Mouse (Mus musculus): Measurements from ENCODE around the gene Cln5.

Cln5 gene

DNA sequence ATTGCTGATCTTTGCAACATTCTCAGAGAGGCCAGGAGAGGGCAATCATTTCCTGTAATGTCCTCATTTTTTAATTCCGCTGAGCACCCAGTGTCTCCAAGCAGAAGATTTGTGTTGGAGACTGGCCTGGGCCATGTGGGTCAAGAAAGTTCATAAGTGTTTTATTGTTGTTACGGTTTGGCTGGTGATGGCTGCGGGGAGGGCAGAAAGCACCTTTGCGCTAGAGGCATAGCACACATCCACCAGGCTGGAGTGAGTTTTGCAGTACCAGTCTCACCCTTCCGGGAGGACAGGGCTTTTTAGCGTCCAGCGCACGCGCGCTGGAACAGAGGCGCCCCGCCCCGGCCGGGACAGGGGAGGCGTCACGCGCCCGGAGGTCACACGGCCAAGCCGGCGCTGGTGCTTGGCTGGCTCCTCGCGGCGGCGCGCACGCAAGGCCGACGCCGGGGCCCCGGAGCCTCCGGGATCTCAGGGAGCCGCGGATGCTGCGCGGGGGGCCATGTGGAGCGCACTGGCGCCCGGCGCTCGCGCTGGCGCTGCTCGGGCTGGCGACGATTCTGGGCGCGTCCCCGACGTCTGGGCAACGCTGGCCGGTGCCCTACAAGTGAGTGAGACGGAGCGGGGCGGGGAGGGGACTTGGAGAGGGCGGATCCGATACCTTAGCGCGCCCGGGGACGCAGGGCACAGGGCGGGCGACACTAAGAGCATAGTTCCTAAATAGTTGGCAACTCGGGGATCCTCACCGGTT is at the start of gene Cln5:
TSS of gene Cln5 (plus strand) at position 353 of the 748 bp plus-strand sequence.
- DNase-seq (ENCODE audit: extremely low read depth, low read depth) = peak; percentile 76

DNA sequence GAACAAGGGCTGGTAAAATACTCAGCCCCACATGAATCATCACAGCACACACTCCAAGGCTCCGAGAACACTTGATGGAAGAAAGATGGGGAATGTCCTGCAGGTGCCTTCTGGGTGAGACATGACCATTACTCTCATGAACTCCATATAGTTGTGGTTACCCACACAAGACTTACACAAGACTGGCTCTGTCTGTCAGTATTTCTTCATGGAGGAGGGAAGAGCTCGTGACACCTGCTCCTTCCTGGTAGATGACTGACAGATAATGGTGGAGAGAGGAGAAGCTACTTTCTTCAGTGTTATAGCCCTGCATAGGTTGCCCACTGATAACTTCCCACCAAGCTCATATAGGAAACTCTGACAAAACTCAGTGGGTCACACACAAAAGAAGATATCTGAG is 40.8 kb upstream of the Cln5 start:
- no peak for DNase-seq (ENCODE audit: extremely low read depth, low read depth)

DNA sequence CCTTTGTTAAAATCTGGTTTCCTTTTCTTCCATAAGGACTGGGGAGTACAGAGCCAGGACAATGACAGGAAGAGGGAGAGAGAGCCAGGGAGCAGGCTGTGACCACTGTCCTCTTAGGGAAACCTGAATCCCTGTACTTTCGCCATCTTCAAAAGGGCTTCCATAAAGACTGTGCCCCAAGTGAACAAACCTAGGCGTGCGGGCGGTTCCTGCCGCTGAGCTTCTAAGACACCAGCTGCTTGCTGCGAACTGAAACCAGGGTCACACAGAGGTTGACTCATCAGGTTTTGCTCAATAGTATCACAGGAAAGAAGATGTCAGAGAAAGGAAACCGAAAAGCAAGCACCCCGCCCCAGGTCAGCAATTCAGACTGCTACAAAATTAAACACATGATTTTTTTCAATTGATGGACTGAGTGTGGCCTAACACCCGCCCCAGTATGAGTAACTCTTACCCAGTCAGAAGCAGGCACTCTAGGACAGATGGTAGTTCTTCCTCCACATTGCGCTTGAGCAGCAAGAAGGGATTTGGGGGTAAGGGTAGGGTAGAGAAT is 36.7 kb upstream of the Cln5 start:
- no peak for DNase-seq (ENCODE audit: extremely low read depth, low read depth)

DNA sequence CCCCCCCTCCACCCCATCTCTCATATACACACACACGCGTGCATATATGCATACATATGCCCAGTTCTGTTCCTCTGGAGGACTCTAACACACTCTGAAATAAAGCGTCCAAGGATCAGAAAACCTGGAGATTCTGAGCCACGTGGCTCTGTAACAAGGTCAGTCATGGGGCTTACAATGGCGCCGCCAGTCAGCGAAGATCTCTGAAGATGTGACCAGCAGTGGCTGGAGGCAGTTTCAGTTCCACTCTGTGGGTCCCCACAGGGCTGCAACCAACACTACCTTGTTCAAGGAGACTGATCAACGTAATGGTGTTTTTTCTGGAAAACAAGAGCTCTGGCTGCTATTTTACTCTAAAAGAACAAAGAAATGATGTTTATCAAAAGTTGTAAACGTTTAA is 35.9 kb upstream of the Cln5 start:
- DNase-seq (ENCODE audit: extremely low read depth, low read depth) = no peak

DNA sequence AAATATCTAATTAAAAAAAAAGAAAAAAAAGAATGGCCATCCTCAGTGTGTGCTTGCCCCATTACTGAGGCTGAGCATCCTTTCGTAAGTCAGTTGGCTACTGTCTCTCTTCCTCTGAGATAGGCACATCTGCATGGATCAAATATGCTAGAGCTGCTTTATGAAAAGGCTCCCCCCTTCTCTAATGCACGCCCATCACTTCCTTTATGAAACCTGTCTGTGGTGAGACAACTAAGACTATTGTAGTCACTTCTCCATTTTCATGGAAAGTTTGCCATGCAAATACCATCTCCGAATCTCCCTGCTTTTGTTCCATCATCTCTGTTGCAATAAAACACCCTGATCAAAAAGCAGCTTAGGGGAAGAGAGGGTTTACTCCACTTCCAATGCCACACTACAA is 33.0 kb upstream of the Cln5 start:
- DNase-seq (ENCODE audit: extremely low read depth, low read depth) = no peak

DNA sequence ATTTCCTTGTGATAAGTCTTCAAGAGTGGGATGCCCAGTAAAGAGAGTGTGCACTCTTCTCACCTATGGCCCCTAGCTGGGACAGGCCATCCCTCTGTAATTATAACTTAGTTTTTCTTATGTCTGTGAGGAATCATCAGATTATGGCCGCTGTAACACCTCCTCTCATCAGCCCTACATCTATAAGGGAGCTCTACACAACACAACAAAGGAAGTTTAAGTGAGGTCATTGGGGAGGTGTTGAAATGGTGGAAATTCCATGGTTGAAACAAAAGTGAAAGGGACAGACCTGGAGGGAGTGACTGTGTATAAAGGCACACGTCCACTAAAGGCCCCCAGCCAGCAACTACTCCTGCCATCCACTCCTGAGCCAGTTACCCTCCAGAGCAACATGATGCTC is 23.3 kb upstream of the Cln5 start, which contains the start of gene Acod1:
TSS of gene Acod1 (plus strand) at position 301 of the 400 bp plus-strand sequence.
- DNase-seq (ENCODE audit: extremely low read depth, low read depth) = no peak

DNA sequence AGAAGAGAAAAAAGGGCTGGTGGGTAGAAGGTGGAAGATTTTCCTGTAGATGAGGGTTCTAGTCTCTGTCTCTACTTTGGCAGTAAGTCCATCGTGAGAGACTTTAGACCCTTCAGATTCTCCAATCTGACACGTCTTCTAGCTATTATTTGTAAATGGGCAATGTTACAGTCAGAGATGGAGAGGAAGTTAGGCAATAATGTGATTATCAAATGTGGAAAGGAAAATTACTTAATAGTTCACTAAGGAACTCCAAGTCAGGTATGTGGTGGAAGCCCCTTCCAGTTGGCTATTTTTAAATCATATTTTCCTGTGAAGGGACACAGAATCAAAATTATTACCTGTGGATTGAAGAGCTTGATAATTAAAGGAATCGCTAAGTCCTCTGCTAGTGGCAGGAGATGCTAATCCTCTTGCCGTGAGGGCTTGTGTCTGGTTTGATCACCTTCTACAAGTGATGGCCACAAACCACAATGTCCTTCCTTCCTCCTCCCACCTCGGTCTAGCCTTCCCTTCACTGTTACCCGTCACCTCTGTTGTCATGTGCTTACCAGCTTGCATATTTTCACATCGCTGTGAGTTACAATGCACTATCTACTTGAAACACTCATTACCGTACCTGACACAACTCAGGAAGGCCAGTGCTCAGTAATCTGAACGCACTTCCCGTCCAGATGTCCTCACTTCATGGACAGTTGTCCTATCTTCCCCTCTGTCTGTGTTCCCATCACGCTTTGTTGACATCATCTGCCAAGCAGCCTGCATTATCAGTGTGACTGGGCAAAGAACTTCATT is 21.5 kb upstream of the Cln5 start:
- DNase-seq (ENCODE audit: extremely low read depth, low read depth) = peak; percentile 72

DNA sequence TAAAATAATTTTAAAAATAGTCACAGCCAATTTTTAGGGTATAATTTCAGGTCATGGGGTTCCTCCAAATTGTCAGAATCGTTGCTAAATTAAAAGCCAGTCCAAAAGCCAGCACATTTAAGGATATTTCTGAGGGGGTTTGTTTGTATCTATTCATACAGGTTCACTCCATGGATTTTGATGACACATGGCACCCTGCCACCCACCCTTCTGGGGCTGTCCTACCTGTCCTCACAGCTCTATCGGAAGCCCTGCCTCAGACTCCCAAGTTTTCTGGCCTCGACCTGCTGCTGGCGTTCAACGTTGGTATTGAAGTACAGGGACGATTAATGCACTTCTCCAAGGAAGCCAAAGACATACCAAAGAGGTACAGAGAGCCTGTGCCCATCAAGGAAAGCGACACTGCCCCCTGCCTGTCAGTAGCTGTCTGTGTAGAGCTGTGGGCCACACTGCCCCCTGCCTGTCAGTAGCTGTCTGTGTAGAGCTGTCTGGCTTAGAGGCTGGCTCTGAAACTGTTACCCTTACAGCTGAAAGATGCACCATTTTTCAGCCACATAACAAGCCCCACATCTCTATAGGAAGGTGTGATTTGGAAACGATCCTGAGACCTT is 18.8 kb upstream of the Cln5 start:
- DNase-seq (ENCODE audit: extremely low read depth, low read depth) = peak; percentile 63

DNA sequence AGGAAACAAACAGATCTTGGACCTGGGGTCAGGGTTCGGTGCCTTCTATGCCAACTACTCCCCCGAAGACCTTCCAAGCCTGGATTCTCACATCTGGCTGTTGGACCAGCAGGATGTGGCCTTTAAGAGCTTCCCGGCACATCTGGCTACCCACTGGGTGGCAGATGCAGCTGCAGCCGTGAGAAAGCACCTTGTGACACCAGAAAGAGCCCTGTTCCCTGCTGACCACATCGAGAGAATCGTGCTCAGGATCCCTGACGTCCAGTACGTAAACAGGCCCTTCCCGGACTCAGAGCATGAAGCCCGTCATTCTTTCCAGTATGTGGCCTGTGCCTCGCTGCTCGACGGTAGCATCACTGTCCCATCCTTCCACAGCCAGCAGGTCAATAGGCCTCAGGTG is 15.3 kb upstream of the Cln5 start:
- no peak for DNase-seq (ENCODE audit: extremely low read depth, low read depth)

DNA sequence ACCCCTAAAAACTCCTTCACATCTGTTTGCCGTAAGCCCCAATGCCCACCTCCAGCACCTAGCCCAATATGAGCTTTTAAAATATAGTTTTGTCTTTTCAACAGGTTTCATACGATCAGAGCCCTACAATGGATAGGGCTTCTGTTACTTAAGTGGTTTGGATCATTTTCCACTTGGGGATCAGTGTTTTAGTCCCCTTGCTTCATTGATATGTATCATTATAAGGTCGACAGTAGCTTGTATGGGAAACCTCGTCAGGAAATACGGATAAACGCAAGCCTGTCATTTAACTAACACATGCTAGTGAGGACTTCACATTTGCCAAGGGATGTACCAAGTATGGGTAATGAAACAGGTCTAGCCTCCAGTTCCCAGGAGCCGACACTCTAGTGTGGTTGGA is 13.4 kb upstream of the Cln5 start:
- DNase-seq (ENCODE audit: extremely low read depth, low read depth) = no peak

DNA sequence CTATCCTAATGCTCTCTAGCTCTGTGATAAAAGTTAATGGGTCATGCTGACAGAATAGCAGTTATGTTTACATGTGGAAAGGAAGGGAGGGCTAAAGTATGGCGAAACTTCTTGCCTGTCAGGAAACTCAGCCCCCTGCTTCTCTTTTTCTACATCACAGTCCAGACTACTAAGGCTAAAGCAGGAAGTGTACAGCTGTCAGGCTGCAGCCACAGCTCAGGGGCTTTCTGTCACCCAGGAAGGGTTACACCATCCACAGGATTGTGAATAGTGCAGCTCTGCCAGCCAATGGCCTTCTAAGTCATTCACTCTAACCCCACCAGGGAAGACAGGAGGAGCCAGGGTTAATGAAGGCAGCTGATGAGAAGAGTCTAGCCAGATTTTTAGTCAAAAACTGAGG is 11.0 kb upstream of the Cln5 start:
- no peak for DNase-seq (ENCODE audit: extremely low read depth, low read depth)

DNA sequence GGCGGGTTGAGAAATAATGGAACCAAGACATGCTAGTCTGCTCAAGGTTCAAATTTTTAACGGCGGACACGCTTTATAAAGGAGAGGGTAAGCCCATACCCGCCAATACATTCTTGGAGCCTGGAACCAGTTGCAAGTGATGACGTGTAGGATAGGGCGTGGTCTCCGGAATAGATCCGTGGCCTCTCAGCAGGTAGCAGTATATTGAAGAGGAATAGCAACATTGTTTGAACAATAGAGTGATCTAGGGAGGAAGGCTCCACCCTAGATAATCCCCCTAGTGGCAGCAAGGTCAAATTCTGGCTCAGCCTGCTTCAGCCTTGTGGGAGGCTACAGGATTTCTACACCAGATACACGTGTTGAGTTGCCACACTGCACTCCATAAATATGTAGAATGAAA is 10.5 kb upstream of the Cln5 start:
- no peak for DNase-seq (ENCODE audit: extremely low read depth, low read depth)

DNA sequence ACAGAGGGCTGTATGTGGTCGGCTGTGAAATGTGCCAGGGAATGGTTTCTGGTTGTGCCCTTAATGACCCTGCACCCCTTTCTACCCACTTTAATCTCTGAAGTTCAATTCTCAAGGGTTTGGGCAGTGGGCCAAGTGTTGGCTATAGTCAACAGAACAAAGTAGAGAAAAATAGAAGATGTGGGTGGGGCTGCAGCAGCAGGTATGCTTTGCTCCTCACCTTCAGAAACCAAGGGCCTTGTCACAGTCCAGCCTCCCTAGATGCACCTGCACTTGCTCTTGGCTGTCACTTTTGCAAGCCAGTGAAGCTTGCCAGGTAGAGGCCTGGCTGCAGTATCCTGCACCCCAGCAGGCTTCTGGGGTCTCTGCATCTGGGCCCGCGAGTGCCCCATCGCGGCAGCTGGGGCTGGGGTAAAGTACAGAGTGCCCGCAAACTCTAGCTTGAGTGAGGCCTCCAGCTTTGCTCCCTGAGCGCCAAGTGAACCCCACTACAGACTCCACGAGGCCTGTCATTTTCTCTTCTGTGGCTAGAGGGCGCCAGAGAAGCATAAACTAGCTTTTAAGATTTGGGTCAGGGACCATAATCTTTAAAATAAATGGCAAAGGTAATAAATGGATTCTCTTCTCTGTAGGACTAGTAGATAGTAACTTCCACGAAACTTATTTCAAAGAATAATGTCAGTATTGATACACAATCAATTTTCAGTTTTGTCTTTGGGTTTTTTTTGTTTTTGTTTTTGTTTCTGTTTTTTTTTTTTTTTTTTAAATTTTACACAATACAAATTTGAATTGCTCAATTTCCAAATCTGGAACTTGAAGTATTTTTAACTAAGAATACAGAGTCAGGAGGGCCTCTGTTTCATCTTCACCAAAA is 4.5 kb upstream of the Cln5 start:
- no peak for DNase-seq (ENCODE audit: extremely low read depth, low read depth)

DNA sequence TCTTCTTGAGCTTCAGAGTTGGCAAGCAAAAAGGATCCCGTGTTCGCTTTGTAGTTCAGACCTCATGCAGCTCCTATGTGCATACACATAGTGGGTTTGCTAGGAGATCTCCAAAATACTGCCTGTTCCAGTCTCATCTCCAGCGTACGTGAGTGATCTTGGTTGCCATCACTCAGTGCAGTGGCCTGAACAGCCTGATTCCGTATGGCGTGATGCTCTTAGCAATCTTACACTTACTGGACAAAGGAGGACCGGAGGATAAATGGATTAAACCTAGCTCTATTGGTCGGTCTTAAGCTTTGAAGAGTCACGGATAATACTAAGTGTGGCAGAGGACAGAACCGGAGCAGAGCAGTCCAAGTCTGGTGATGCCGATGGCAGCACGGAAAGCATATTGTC is 552 bp upstream of the Cln5 start:
- peak; percentile 47 for DNase-seq (ENCODE audit: extremely low read depth, low read depth)

DNA sequence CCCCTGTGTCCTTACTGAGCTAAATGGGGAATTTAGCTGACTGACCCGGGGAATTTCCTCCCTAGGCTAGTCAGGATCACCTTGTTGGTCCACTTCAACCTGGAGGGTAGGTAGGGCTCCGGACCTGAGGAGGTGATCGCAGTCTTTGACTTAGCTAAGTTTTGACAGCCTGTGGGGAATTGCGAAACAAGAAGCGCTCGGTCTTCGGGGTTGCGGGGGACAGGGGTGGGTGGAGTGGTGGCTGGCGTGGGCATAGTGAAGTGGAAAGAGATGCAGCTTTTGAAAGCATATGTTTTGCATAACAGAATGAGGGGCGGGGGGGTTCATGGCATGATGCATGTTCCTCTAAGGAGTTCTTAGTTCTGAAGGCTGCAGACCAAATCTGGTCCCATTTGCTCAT is 774 bp downstream of the Cln5 start:
- no peak for DNase-seq (ENCODE audit: extremely low read depth, low read depth)

DNA sequence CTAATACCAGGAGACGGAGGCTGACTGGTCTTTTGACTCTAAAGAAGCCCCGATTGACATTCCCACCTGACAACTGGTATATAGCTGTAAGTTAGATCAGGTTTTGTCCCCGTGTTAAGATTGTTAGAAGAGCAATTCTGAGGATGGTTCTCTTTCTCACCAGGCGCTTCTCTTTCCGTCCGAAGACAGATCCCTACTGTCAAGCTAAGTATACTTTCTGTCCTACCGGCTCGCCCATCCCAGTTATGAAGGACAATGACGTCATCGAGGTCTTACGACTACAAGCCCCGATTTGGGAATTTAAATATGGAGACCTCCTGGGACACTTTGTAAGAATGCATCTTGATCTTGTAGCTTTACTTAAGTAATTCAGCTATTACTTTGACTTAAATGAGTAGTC is 1.5 kb downstream of the Cln5 start:
- no peak for DNase-seq (ENCODE audit: extremely low read depth, low read depth)

DNA sequence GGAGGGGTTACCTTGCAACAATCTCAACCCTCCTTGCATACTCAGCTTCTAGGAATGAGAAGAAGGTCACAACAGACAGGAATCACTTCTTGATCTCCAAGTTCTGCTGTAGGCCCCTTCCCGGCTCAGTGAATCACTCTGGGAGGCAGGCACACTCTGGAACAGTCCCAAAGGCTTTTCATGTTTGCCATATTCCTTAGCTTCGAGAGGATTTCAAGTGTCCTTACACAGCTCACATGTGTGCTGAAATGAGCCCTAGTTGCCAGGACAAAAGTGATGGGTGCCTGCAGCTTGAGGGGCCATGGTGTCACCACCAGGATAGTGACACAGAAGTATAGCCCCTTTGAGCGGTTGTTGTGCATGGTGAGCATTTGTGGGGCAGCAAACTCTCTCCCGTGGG is 2.7 kb downstream of the Cln5 start:
- DNase-seq (ENCODE audit: extremely low read depth, low read depth) = no peak

DNA sequence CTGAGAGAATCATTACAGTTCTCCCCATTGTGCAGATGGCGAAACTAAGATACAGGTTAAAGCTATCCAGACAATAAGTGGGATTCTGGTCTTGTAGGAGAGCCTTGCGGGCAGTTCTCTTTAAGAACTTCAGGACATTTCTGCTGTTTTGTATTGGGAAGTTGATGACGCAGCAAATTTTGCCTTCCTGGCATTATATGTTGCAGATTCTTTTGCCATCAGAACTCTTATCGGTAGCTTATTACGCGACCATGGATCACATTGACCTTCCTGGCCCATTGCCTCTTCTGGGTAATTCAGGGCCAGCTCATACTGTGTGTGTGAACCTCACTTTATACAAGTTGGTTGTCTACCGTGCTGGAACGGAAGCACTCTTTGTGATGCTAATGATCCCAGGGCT is 3.8 kb downstream of the Cln5 start:
- no peak for DNase-seq (ENCODE audit: extremely low read depth, low read depth)

DNA sequence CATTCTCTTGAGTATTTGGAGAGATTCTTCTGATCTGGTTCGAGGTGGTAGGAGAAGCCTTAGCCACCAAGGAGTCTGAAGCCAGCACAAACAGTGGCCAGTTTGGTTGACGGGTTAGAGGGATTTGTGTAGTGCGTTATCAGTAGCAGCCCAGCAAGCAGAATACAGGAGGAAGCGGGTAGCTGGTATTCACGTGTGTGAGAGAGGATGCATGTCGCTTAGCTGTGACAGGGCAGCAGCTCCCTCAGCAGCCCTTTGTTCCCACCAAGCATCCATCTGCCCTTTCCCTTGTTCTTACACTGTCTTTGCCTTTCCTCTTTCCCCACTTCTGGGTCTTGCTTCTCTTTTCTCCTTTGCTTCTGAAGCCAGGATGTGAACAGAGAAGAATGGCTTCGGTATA is 5.2 kb downstream of the Cln5 start:
- no peak for DNase-seq (ENCODE audit: extremely low read depth, low read depth)

DNA sequence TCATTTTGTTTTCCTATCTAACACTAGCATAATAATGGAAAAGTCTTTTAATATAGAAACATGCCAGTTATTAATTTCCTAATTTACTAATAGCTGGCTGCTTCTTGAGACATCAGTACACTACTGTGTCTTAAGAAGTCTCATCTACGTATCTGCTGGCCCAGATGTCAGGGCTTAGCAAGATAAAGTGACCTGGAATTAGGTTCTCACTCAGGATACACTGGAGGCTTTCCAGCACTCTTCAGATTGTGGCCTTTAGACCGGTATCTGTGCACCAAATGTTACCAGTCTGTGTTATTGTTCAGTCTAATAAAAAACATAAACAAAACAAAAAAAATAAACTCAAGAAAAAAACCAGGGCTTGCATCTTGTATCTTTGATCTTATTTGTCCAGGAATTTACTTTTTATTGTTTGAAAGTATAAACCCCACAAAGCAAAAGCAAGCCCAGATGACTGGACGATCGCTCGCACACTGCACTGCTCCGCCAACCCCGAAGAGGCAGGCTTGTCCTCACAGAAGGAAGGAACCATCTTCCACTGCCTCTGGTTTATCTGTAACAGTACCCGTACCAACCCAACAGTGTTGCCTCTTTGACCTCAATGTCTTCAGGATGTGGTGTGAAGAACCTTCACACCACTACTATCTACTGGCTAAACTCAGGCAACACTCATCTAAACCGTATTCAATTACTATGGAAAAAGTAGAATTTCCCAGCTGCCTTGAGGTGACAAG is 7.4 kb downstream of the Cln5 start:
- no peak for DNase-seq (ENCODE audit: extremely low read depth, low read depth)

All from MEL-GATA-1-ER (cell line).